Mouse (Mus musculus) forebrain, embryonic 11.5 days (tissue): Measurements from ENCODE around the gene Uhrf1. TPM values are rescaled to one million over a fixed set of nuclear protein-coding genes. Genes with fewer than 3 reads are reported as not detected.
A peak's percentile ranks its signal among the peaks of the same experiment; 100 is the strongest.

Experiments
- ATAC-seq: fragments of 200-750 bp; cut with Nextera tagmentation; replicated peaks from 2 replicates; pipeline ENCODE4 v1.8.0; 2017; ENCODE audit warnings: moderate TSS enrichment; ENCODE audit not compliant: low FRiP score
- DNase-seq: peaks from one replicate; pipeline ENCODE4 v3.0.0-alpha.2; 2017; ENCODE audit warnings: low spot score
- H3K27ac ChIP-seq: fragments of 300-500 bp; sonication (generic); 2 replicates; pipeline ENCODE4 v1.5.1; 2014; ENCODE audit warnings: low read depth, low read length
- H3K27me3 ChIP-seq: fragments of 300-500 bp; sonication (generic); 2 replicates; pipeline ENCODE4 v1.6.1; 2014; ENCODE audit warnings: mild to moderate bottlenecking, low read length, mixed read lengths; ENCODE audit not compliant: control insufficient read depth, insufficient read depth
- H3K36me3 ChIP-seq: fragments of 300-500 bp; sonication (generic); 2 replicates; pipeline ENCODE4 v1.6.1; 2014; ENCODE audit warnings: mild to moderate bottlenecking, low read length, moderate library complexity, mixed read lengths; ENCODE audit not compliant: control insufficient read depth, insufficient read depth
- H3K4me1 ChIP-seq: fragments of 300-500 bp; sonication (generic); replicated peaks from 2 replicates; pipeline ENCODE4 v1.6.1; 2014; ENCODE audit warnings: low read length, mixed read lengths; ENCODE audit not compliant: control insufficient read depth, insufficient read depth
- H3K4me2 ChIP-seq: fragments of 300-500 bp; sonication (generic); 2 replicates; pipeline ENCODE4 v1.6.1; 2014; ENCODE audit warnings: low read depth, mild to moderate bottlenecking, low read length, moderate library complexity, mixed read lengths; ENCODE audit not compliant: severe bottlenecking
- H3K4me3 ChIP-seq: fragments of 300-500 bp; sonication (generic); 2 replicates; pipeline ENCODE4 v1.5.1; 2014; ENCODE audit warnings: low read depth, low read length
- H3K9ac ChIP-seq: fragments of 300-500 bp; sonication (generic); 2 replicates; pipeline ENCODE4 v1.6.1; 2014; ENCODE audit warnings: low read length
- H3K9me3 ChIP-seq: fragments of 300-500 bp; sonication (generic); 2 replicates; pipeline ENCODE4 v1.6.1; 2016; ENCODE audit warnings: low read length, mixed read lengths; ENCODE audit not compliant: control insufficient read depth
- WGBS: fragments of 180-500 bp; shearing (Covaris S2); extraction: QIAGEN DNeasy Blood & Tissue Kit; methylation state at CpG from one replicate; pipeline ENCODE4 v1.1.7; 2014; 5-methylcytosine and 5-hydroxymethylcytosine counted together
- polyA plus RNA-seq: library from polyadenylated mRNA; unstranded; fragments of >200 nt; fragmentation: Nextera tagmentation; extraction: Ambion mirVana; gene quantifications from 2 replicates; pipeline ENCODE4 v1.2.1, GENCODE M21; 2014

Uhrf1 gene
- polyA plus RNA-seq, 1 experiment from 2014 or later = 223 TPM

GRCm38 (mm10) chr17:56332987-56333386 is 29.9 kb downstream of the Uhrf1 start:
- Histone ChIP-seq H3K4me2 (no peak overlapping the region), H3K27ac (no peak overlapping the region), H3K4me1 (peaks cover 3% of the 10 kb centered on the region; the same call in 1 of the 2 replicates), H3K36me3 (no peaks in the 10 kb centered on the region), H3K9me3 (no peaks in the 10 kb centered on the region), H3K4me3 (no peak overlapping the region), H3K27me3 (no peaks in the 10 kb centered on the region), H3K9ac (no peak overlapping the region)
- 47% methylated on average over 8 of the region's 8 CpGs for WGBS
- ATAC-seq (no peak), DNase-seq (no peak)

GRCm38 (mm10) chr17:56337190-56337589 is 34.1 kb downstream of the Uhrf1 start:
- no peak overlapping the region for H3K9ac ChIP-seq
- no peaks in the 10 kb centered on the region for H3K36me3 ChIP-seq
- WGBS = 72% methylated on average over 4 of the region's 4 CpGs
- H3K9me3 ChIP-seq = no peaks in the 10 kb centered on the region
- H3K27me3 ChIP-seq = no peaks in the 10 kb centered on the region
- H3K4me2 ChIP-seq = no peak overlapping the region
- peak; percentile 71 for DNase-seq
- H3K27ac ChIP-seq = no peak overlapping the region
- H3K4me3 ChIP-seq = no peak overlapping the region
- no peak for ATAC-seq
- H3K4me1 ChIP-seq = 0 out of 2 replicates have a peak, but pooled peaks cover 2% of the 10 kb centered on the region

- ATAC-seq (no peak), DNase-seq (no peak)
- H3K4me3 ChIP-seq = no peak overlapping the region
- H3K27me3 ChIP-seq = no peaks in the 10 kb centered on the region
- no peak overlapping the region for H3K4me2 ChIP-seq
- no peaks in the 10 kb centered on the region for H3K9me3 ChIP-seq
- H3K36me3 ChIP-seq = no peaks in the 10 kb centered on the region
- no peak overlapping the region for H3K27ac ChIP-seq
- 91% methylated on average over 6 of the region's 6 CpGs for whole genome bisulfite sequencing
- H3K4me1 ChIP-seq = 0 out of 2 replicates have a peak, but pooled peaks cover 2% of the 10 kb centered on the region
- no peak overlapping the region for H3K9ac ChIP-seq
Measured at GRCm38 (mm10) chr17:56337791-56338190, 34.7 kb downstream of the Uhrf1 start.

- 0 out of 2 replicates have a peak, but pooled peaks have one; percentile 31 for ATAC-seq
- Histone ChIP-seq H3K9me3 (no peaks in the 10 kb centered on the region), H3K4me2 (no peak overlapping the region), H3K4me1 (no peaks in the 10 kb centered on the region), H3K4me3 (no peak overlapping the region), H3K9ac (no peak overlapping the region), H3K27ac (no peak overlapping the region), H3K36me3 (no peaks in the 10 kb centered on the region), H3K27me3 (no peaks in the 10 kb centered on the region)
- WGBS = 57% methylated on average over 4 of the region's 4 CpGs
- DNase-seq = no peak
Measured at GRCm38 (mm10) chr17:56338909-56339308, 35.8 kb downstream of the Uhrf1 start.

GRCm38 (mm10) chr17:56340717-56341116 is 37.6 kb downstream of the Uhrf1 start:
- no peak for DNase-seq
- Histone ChIP-seq H3K27me3 (no peaks in the 10 kb centered on the region), H3K9ac (no peak overlapping the region), H3K36me3 (no peaks in the 10 kb centered on the region), H3K4me2 (no peak overlapping the region), H3K9me3 (no peaks in the 10 kb centered on the region), H3K27ac (no peak overlapping the region), H3K4me3 (no peak overlapping the region), H3K4me1 (no peaks in the 10 kb centered on the region)
- ATAC-seq = no peak

- H3K27ac ChIP-seq = no peak overlapping the region
- H3K9me3 ChIP-seq = no peaks in the 10 kb centered on the region
- H3K4me2 ChIP-seq = no peak overlapping the region
- H3K4me3 ChIP-seq = no peak overlapping the region
- H3K9ac ChIP-seq = no peak overlapping the region
- no peak for DNase-seq
- H3K27me3 ChIP-seq = no peaks in the 10 kb centered on the region
- no peak for ATAC-seq
- no peaks in the 10 kb centered on the region for H3K36me3 ChIP-seq
- H3K4me1 ChIP-seq = no peaks in the 10 kb centered on the region
- 80% methylated on average over 3 of the region's 3 CpGs for WGBS
Measured at GRCm38 (mm10) chr17:56343466-56343865, 40.3 kb downstream of the Uhrf1 start.

GRCm38 (mm10) chr17:56345364-56345763 is 42.2 kb downstream of the Uhrf1 start:
- DNase-seq = no peak
- no peaks in the 10 kb centered on the region for H3K27me3 ChIP-seq
- ATAC-seq = no peak
- no peaks in the 10 kb centered on the region for H3K9me3 ChIP-seq
- no peaks in the 10 kb centered on the region for H3K4me1 ChIP-seq
- H3K27ac ChIP-seq = no peak overlapping the region
- H3K36me3 ChIP-seq = no peaks in the 10 kb centered on the region
- H3K4me3 ChIP-seq = no peak overlapping the region
- WGBS = 77% methylated on average over 2 of the region's 2 CpGs
- no peak overlapping the region for H3K4me2 ChIP-seq
- H3K9ac ChIP-seq = no peak overlapping the region

- H3K4me2 ChIP-seq = no peak overlapping the region
- H3K9me3 ChIP-seq = no peaks in the 10 kb centered on the region
- H3K36me3 ChIP-seq = no peaks in the 10 kb centered on the region; the same call in 1 of the 2 replicates
- H3K4me3 ChIP-seq = no peak overlapping the region
- no peak for DNase-seq
- H3K27ac ChIP-seq = no peak overlapping the region
- no peak for ATAC-seq
- no peak overlapping the region for H3K9ac ChIP-seq
- 73% methylated on average over 4 of the region's 4 CpGs for WGBS
- no peaks in the 10 kb centered on the region for H3K4me1 ChIP-seq
- no peaks in the 10 kb centered on the region for H3K27me3 ChIP-seq
Measured at GRCm38 (mm10) chr17:56348128-56348527, 45.0 kb downstream of the Uhrf1 start.

- H3K4me2 ChIP-seq = no peak overlapping the region
- H3K4me1 ChIP-seq = no peaks in the 10 kb centered on the region
- DNase-seq (no peak), ATAC-seq (no peak)
- H3K4me3 ChIP-seq = no peak overlapping the region
- H3K27ac ChIP-seq = no peak overlapping the region
- H3K9ac ChIP-seq = no peak overlapping the region
- no peaks in the 10 kb centered on the region; the same call in 1 of the 2 replicates for H3K36me3 ChIP-seq
- H3K9me3 ChIP-seq = no peaks in the 10 kb centered on the region
- no peaks in the 10 kb centered on the region for H3K27me3 ChIP-seq
Measured at GRCm38 (mm10) chr17:56348586-56348985, 45.5 kb downstream of the Uhrf1 start.
